Mouse (Mus musculus): Measurements from ENCODE around the gene Appl2.
A peak's percentile ranks its signal among the peaks of the same experiment; 100 is the strongest.

Gene Appl2

DNA sequence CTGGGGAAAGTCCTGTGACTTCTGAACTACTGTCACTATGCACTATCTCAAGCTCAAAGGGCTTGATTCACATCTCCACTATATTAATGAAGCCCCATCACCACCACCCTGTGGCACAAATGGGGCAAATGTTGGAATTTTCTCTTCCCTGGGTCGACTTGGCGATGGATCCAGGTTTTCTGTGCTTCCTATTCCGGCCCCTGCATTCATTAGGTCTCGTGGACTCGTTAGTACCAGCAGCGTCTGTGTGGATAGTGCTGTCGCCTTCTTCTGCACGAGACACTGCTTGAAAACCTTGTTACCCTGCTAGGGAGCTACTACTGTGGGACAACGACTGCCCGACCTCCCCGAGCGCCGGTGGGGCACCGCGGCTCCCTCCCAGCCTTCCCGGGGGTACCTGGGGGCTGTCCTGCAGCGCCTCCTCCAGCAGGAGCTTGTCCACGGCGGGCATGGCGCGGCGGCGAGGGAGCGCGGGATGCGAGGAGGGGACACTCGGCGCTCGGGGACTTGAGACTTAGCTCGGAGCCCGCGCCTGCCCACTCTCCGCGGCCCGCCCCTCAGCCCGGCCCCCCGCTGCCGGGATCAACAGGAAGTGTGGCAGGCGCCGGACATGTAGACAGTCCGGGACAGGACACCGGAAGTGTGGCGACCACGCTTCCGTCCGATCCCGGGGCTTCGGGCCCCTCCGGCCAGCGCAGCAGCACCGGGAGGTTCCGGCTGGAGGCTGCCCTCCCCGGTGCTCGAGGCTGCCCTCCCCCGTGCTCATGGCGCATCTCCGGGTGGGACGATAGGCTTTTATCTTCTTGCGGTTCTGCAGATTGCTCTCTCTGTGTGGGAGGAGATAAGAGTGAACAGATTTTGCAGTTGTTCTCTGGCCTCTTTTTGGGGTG lies at the start of gene Appl2:
Gene Appl2, minus strand, starts transcription at position 608 of the 890 bp plus-strand sequence.
- peak; percentile 93 for DNase-seq (ENCODE audit: low spot score)

DNA sequence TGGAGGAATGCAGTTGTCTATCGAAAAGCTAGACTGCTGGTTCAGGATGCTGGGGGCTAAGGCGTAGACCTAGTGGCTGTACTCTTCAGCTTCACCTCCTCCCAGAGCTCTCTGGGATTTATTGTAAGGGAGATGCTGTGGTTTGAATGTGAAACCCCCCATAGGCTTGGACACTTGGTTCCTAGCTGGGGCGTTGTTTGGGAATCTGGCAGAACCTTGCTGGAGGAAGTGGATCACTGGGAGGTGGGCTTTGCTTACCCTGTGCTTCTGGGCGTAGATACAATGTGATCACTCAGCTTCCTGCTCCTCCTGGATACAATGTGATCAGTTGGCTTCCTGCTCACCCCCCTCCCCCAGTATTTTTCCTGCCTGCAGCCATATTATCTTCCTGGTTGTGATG lies 47.7 kb upstream of the Appl2 start:
- no peak for DNase-seq (ENCODE audit: low spot score)

DNA sequence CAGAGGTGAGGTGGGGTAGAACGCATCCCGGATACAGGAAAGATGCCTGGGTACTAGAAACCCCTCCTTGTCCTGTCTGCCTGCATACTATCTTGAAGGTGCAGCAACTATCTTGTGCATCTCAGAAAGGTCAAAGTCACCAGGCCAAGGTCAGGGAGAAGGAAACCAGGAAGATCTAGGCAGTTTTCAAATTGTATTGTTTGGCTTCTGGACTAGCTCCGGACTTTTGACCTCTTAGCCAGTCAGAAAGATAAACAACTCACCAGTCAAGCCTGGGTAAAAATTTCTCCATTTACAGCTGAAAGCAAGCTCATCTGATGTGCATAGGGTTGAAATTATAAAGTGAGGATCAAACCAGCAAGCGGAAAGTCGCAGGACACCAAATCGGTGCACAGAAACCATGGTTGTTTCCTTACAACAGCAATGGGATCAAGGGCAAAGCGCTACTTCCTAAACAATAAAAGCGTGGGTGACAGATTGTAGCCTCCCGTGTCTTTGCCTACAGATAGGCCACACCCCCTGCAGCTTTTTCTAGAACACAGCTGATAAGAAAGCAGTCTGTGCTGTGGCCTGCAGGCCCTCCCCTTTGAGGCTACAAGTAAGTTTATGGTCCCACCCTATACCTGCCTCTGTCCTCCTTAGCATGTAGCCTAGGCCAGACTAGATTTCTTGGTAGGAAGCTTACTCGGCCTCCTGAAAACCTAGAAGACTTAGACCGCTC lies 43.8 kb upstream of the Appl2 start:
- DNase-seq (ENCODE audit: low spot score), result no peak

GRCm38 (mm10) chr10:83688215-83688614 lies 39.7 kb upstream of the Appl2 start:
- no peak for DNase-seq (ENCODE audit: low spot score)

GRCm38 (mm10) chr10:83681334-83681733 lies 32.8 kb upstream of the Appl2 start:
- DNase-seq (ENCODE audit: low spot score), result no peak

GRCm38 (mm10) chr10:83666556-83666955 lies 18.0 kb upstream of the Appl2 start:
- DNase-seq (ENCODE audit: low spot score), result no peak

DNA sequence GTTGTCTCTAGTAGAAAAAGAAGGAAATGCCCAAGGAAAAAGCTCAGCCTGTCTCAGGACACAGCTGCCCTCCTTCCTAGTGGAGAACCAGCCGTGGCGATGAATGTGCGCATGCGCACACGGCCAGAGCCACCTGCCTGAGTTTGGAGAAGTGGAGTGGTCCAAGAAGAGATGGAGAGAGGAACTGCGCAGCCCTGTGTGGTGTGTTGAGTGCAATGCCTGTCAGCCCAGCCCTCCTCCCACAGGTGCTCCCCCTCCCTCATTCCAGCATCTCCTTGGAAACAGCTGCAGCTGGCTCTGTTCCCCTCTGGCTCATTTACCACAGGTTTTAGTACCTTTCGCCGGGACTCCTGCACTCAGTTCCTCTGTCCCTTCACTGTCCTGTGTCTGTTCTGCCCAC lies 13.4 kb upstream of the Appl2 start:
- peak; percentile 42 for DNase-seq (ENCODE audit: low spot score)

GRCm38 (mm10) chr10:83660605-83661004 lies 12.1 kb upstream of the Appl2 start:
- DNase-seq (ENCODE audit: low spot score), result peak; percentile 20

- DNase-seq (ENCODE audit: low spot score), result no peak
Measured at GRCm38 (mm10) chr10:83654591-83654990, 6.1 kb upstream of the Appl2 start.

DNA sequence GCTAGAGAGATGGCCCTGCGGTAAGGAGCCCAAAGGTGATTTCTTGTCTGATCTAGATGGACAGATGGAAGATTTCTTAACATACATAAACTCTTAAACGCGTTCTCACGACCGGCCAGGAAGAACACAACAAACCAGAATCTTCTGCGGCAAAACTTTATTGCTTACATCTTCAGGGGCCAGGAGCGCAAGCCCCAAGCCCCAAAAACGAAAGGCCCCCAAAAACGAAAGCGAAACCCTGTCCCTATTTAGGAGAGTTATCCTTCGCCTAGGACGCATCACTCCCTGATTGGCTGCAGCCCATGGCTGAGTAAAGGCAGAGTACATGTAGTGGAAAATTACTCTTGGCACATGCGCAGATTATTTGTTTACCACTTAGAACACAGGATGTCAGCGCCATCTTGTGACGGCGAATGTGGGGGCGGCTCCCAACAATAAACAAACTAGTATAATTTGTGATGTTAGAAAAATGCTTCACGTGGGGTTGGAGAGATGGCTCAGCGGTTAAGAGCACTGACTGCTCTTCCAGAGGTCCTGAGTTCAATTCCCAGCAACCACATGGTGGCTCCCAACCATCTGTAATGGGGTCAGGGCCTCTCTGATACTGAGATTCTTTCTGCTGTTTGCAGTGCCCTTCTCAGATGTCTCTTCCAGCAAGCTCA lies 3.8 kb upstream of the Appl2 start:
- DNase-seq (ENCODE audit: low spot score), result peak; percentile 67

- peak; percentile 27 for DNase-seq (ENCODE audit: low spot score)
Measured at GRCm38 (mm10) chr10:83649037-83649436, 499 bp upstream of the Appl2 start.

- DNase-seq (ENCODE audit: low spot score), result no peak
Measured at GRCm38 (mm10) chr10:83646351-83646885, 2.1 kb downstream of the Appl2 start.

- DNase-seq (ENCODE audit: low spot score), result no peak
Measured at GRCm38 (mm10) chr10:83645716-83645990, 2.9 kb downstream of the Appl2 start.

DNA sequence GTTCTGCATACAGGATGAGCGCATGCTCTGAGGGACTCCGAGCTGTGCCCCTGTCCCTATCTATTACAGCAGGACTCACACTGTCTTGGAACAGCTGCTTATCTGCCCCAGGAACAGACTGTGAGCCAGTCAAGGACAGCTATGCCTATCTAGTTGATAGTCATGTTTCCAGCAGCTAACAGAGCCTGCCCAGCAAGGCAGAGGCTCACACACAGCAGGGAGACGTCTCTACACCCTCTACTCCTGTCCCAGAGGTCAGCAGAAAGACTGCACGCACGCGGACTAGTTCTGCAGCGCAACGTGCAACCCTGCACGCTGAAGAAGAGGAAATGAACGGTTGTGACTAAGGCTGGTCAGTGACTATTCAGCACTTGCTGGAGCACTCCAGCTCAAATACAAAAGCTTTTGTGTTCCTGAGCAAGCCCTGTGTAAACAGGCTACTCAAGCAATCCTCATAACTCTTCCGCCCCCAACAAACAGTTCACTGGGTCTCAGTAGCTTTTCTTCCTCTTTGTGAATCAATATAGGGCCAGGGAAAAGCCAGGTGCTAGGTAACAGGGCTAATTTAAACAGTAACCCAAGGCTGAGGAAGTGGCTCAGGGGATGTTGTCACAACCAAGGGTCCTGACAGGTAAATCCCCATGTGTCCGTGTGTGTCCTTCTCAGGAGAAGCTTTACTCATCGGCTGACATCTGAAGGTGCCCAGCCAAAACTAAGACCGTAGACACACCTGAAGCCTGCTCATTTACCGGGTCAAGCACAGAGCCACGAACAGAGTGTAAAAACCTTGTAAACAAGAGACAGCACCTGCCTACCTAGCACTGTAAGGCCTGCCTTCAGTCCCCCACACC lies 3.4 kb downstream of the Appl2 start:
- DNase-seq (ENCODE audit: low spot score), result no peak

- no peak for DNase-seq (ENCODE audit: low spot score)
Measured at GRCm38 (mm10) chr10:83644167-83644566, 4.4 kb downstream of the Appl2 start.

- no peak for DNase-seq (ENCODE audit: low spot score)
Measured at GRCm38 (mm10) chr10:83641641-83642040, 6.9 kb downstream of the Appl2 start.

- no peak for DNase-seq (ENCODE audit: low spot score)
Measured at GRCm38 (mm10) chr10:83639881-83640386, 8.6 kb downstream of the Appl2 start.

- DNase-seq (ENCODE audit: low spot score), result peak; percentile 69
Measured at GRCm38 (mm10) chr10:83637295-83637694, 11.2 kb downstream of the Appl2 start.

- no peak for DNase-seq (ENCODE audit: low spot score)
Measured at GRCm38 (mm10) chr10:83636191-83636590, 12.3 kb downstream of the Appl2 start.

DNA sequence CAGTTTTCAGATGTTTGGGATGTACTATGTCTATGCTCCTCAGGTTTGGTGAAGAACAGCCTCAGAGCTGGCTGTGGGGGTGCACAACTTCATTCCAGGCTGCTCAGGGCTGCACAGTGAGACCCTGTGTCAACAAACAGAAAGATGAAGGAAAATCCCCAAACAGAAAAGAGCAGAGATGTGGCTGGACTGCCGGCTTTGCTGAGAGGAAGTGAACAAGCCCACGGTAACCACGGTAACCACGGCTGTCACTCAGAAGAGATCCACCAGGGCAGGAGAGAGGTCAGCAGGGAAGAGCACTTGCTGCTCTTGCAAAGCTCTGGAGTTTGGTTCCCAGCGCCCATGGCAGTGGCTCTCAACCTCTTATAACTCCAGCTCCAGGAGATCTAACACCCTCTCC lies 14.1 kb downstream of the Appl2 start:
- DNase-seq (ENCODE audit: low spot score), result peak; percentile 60

DNA sequence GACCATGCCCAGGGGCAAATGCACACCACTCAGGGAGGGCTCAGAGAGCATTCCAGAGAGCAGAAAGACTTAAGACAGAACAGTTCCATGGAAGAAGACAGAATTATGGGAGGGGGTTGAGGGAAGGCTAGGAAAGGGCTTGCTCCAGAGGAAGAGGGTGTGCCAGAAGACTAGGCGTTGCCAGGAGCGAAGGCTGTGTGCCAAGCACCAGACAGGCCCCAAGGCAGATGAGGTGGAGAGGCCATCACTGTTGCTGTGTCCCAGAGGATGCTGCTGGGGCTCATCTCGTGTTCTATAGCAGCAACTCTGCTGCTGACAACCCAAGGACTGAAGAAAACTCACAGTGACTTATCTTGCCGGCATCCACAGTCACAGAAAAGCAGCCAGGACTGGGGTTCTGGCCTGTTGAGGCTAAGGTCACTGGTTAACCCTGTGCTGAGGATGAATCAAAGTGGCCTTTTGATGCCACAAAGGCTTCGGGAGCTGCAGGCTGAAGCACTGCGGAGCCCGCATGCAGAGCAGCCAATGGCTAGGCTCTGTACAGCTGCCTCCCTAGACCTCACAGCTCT lies 15.6 kb downstream of the Appl2 start:
- no peak for DNase-seq (ENCODE audit: low spot score)

Measured in MN1 (cell line).